Mouse (Mus musculus): ENCODE data around the gene Gm9887. TPM values are rescaled to one million over a fixed set of nuclear protein-coding genes. Genes with fewer than 3 reads are reported as not detected.

Gene Gm9887
- polyA plus RNA-seq, 1 experiment, result 0.94 TPM

DNA sequence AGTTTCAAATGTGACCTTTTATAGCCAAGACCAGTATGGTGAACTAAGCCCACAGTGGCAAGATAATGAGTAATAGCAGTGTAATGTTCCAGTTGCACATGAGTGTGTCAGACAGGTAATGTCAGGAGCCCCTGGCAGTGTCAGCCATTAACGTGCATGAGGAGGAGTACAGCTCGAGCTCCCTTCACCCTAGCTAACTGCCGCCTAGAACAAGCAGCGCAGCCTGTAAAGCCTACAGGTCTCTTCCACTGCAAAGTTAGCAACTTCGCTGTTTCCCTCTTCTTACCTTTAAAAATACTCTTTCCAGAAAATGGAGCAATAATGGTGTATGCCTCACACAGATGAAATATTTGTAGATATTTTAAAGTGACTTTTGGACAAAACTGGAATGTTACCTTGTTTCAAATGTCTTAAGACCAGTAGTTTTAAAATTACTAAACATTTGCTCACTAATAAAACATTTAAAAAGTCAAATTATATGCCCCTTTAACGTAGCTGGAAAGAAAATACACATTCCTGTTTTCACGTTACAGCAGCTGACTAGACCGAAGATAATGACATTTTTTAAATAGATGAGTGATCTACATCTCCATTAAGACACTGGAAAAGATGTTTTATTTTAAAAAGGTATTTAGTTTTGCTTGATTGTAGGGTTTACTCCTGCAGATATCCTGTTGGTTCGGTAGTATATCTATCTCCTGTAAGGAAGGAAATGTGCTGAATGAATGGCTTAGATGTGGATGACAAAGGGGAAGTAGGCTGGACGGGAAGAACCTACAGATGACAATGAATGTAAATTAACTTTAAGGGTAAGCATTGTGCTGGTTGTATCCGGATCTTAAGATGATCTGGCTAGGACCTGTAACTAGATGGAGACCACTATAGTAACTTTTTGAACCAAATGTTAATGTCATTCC is 1.9 kb upstream of the Gm9887 start:
- TF ChIP-seq POLR2A (IDR thresholded peaks at IDR 0.05; ENCODE audit: low read depth, low read length), result no peak
- no peak for TF ChIP-seq CTCF (conservative IDR thresholded peaks at IDR 0.05; ENCODE audit: insufficient read depth, insufficient read length, low read depth, low read length)
- Histone ChIP-seq H3K27me3 (replicated peaks; ENCODE audit: control insufficient read depth, insufficient read depth, low read length) (no peaks in the 10 kb centered on the region), H3K4me3 (ENCODE audit: insufficient read depth, low read depth, low read length) (peak overlapping the region; percentile 35), H3K4me1 (ENCODE audit: control insufficient read depth, insufficient read depth, low read length) (peaks cover 9% of the 10 kb centered on the region; the same call in 1 of the 2 replicates), H3K27ac (ENCODE audit: insufficient read depth, low read depth, low read length) (no peak overlapping the region), H3K36me3 (ENCODE audit: control insufficient read depth, insufficient read depth, low read length) (no peaks in the 10 kb centered on the region)
- DNase-seq, result no peak
- WGBS, result 16% methylated on average over 11 of the region's 11 CpGs

GRCm38 (mm10) chr12:69372731-69373331 is 573 bp upstream of the Gm9887 start:
- under 1% methylated on average over 42 of the region's 42 CpGs for WGBS
- Histone ChIP-seq H3K27me3 (replicated peaks; ENCODE audit: control insufficient read depth, insufficient read depth, low read length) (no peaks in the 10 kb centered on the region), H3K27ac (ENCODE audit: insufficient read depth, low read depth, low read length) (peak overlapping the region; percentile 99), H3K4me3 (ENCODE audit: insufficient read depth, low read depth, low read length) (peak overlapping the region; percentile 99), H3K4me1 (ENCODE audit: control insufficient read depth, insufficient read depth, low read length) (peaks cover 10% of the 10 kb centered on the region; the same call in 1 of the 2 replicates), H3K36me3 (ENCODE audit: control insufficient read depth, insufficient read depth, low read length) (no peaks in the 10 kb centered on the region)
- DNase-seq, result peak; percentile 31
- TF ChIP-seq CTCF (conservative IDR thresholded peaks at IDR 0.05; ENCODE audit: insufficient read depth, insufficient read length, low read depth, low read length) (no peak), POLR2A (IDR thresholded peaks at IDR 0.05; ENCODE audit: low read depth, low read length) (no peak)

- Histone ChIP-seq H3K4me1 (ENCODE audit: control insufficient read depth, insufficient read depth, low read length) (peaks cover 12% of the 10 kb centered on the region; the same call in 1 of the 2 replicates), H3K27me3 (replicated peaks; ENCODE audit: control insufficient read depth, insufficient read depth, low read length) (no peaks in the 10 kb centered on the region), H3K36me3 (ENCODE audit: control insufficient read depth, insufficient read depth, low read length) (no peaks in the 10 kb centered on the region), H3K27ac (ENCODE audit: insufficient read depth, low read depth, low read length) (peak overlapping the region; percentile 99), H3K4me3 (ENCODE audit: insufficient read depth, low read depth, low read length) (peak overlapping the region; percentile 87)
- TF ChIP-seq CTCF (conservative IDR thresholded peaks at IDR 0.05; ENCODE audit: insufficient read depth, insufficient read length, low read depth, low read length), result peak; percentile 43
- TF ChIP-seq POLR2A (IDR thresholded peaks at IDR 0.05; ENCODE audit: low read depth, low read length), result no peak
- DNase-seq, result peak; percentile 91
- WGBS, result under 1% methylated on average over 24 of the region's 24 CpGs
These were observed 821 bp downstream of the Gm9887 start for GRCm38 (mm10) chr12:69371421-69371853.

GRCm38 (mm10) chr12:69370936-69371335 is 1.3 kb downstream of the Gm9887 start:
- 9% methylated on average over 7 of the region's 7 CpGs for WGBS
- DNase-seq, result no peak
- no peaks in the 10 kb centered on the region for H3K36me3 ChIP-seq (ENCODE audit: control insufficient read depth, insufficient read depth, low read length)

DNA sequence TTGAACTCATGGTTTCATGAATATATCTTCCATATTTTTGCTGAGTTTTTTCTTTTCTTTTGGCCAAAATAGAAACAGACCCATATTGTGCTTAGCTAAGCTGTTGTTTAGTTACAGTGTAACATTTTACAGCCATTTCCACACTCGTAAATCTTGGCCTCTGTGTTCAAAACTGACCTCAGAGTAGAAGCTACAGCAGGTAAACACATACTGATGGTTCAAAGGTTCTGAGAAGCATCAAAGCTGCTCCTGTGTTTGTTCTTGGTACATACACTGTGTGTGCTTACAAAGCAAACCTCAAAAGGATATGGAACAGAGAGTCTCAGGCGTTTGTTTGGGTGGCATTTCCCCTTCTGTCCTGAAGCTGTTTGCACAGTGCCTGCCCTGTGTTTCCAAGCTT is 4.7 kb downstream of the Gm9887 start:
- peak overlapping the region; percentile 100 for H3K27ac ChIP-seq (ENCODE audit: insufficient read depth, low read depth, low read length)
- no peaks in the 10 kb centered on the region for H3K36me3 ChIP-seq (ENCODE audit: control insufficient read depth, insufficient read depth, low read length)
- H3K4me3 ChIP-seq (ENCODE audit: insufficient read depth, low read depth, low read length), result no peak overlapping the region
- peaks cover 9% of the 10 kb centered on the region; the same call in 1 of the 2 replicates for H3K4me1 ChIP-seq (ENCODE audit: control insufficient read depth, insufficient read depth, low read length)
- peak; percentile 88 for DNase-seq
- H3K27me3 ChIP-seq (replicated peaks; ENCODE audit: control insufficient read depth, insufficient read depth, low read length), result no peaks in the 10 kb centered on the region
- 21% methylated on average over 2 of the region's 2 CpGs for WGBS
- no peak for TF ChIP-seq CTCF (conservative IDR thresholded peaks at IDR 0.05; ENCODE audit: insufficient read depth, insufficient read length, low read depth, low read length)
- no peak for TF ChIP-seq POLR2A (IDR thresholded peaks at IDR 0.05; ENCODE audit: low read depth, low read length)

More at GRCm38 (mm10) chr12:69370936-69371335, 1.3 kb downstream of the Gm9887 start:
- Histone ChIP-seq H3K27ac (ENCODE audit: insufficient read depth, low read depth, low read length) (peak overlapping the region; percentile 99), H3K4me1 (ENCODE audit: control insufficient read depth, insufficient read depth, low read length) (peaks cover 9% of the 10 kb centered on the region; the same call in 1 of the 2 replicates), H3K27me3 (replicated peaks; ENCODE audit: control insufficient read depth, insufficient read depth, low read length) (no peaks in the 10 kb centered on the region), H3K4me3 (ENCODE audit: insufficient read depth, low read depth, low read length) (peak overlapping the region; percentile 87)
- no peak for TF ChIP-seq POLR2A (IDR thresholded peaks at IDR 0.05; ENCODE audit: low read depth, low read length)
- TF ChIP-seq CTCF (conservative IDR thresholded peaks at IDR 0.05; ENCODE audit: insufficient read depth, insufficient read length, low read depth, low read length), result no peak

DNA sequence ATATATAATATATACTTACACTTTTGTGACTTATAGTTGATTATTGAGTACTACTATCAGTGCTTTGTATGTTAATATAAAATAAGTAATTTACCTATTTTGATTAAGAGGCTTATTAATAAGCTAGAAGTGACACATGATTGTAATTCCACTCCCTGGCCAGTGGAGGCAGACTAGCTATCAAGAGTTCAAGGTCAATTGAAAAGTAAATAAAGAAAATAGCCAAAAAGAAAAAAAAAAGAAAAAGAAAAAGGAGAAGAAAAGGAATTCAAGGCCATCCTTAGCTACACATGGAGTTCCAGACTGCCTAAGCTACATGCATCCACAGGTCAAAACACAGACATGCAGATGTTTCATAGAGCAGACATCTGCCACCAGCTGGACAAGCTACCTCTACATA is 5.8 kb downstream of the Gm9887 start:
- peak overlapping the region; percentile 91 for H3K27ac ChIP-seq (ENCODE audit: insufficient read depth, low read depth, low read length)
- no peak for DNase-seq
- TF ChIP-seq CTCF (conservative IDR thresholded peaks at IDR 0.05; ENCODE audit: insufficient read depth, insufficient read length, low read depth, low read length), result no peak
- TF ChIP-seq POLR2A (IDR thresholded peaks at IDR 0.05; ENCODE audit: low read depth, low read length), result no peak

DNA sequence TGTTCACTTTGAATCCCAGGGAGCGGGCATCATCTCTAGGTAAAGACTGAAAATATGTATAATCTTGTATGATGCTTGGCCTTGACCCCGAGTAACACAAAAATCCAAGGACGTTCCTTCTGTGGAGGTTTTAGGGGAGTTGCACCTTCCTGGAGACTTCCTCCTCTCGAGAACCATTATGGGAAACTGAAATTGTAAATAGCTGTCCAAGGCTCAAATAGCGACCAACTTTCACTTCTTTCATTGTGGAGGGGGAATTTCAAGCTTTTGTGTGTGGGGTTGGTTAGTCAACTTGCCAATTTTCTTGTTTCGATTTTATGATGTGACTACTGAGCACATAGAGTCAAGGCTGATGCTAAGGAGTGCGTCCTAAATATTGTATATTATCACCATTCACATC is 6.5 kb downstream of the Gm9887 start:
- Histone ChIP-seq H3K36me3 (ENCODE audit: control insufficient read depth, insufficient read depth, low read length) (no peaks in the 10 kb centered on the region), H3K4me1 (ENCODE audit: control insufficient read depth, insufficient read depth, low read length) (peaks cover 9% of the 10 kb centered on the region; the same call in 1 of the 2 replicates), H3K27ac (ENCODE audit: insufficient read depth, low read depth, low read length) (no peak overlapping the region), H3K4me3 (ENCODE audit: insufficient read depth, low read depth, low read length) (no peak overlapping the region), H3K27me3 (replicated peaks; ENCODE audit: control insufficient read depth, insufficient read depth, low read length) (no peaks in the 10 kb centered on the region)
- 86% methylated on average over 7 of the region's 7 CpGs for WGBS
- TF ChIP-seq POLR2A (IDR thresholded peaks at IDR 0.05; ENCODE audit: low read depth, low read length) (no peak), CTCF (conservative IDR thresholded peaks at IDR 0.05; ENCODE audit: insufficient read depth, insufficient read length, low read depth, low read length) (no peak)
- no peak for DNase-seq

More for the DNA sequence above, 5.8 kb downstream of the Gm9887 start:
- Histone ChIP-seq H3K27me3 (replicated peaks; ENCODE audit: control insufficient read depth, insufficient read depth, low read length) (no peaks in the 10 kb centered on the region), H3K36me3 (ENCODE audit: control insufficient read depth, insufficient read depth, low read length) (no peaks in the 10 kb centered on the region), H3K4me1 (ENCODE audit: control insufficient read depth, insufficient read depth, low read length) (peaks cover 9% of the 10 kb centered on the region; the same call in 1 of the 2 replicates), H3K4me3 (ENCODE audit: insufficient read depth, low read depth, low read length) (no peak overlapping the region)
